10 mouse cellular contexts compared by ENCODE assay signal in genomic region chr6:128121691-128122090, GRCm38 (mm10). TPM values are rescaled to one million over a fixed set of nuclear protein-coding genes. Genes with fewer than 3 reads are reported as not detected.
DNase-seq lines count a peak whose midpoint lies in the region; ATAC-seq and TF ChIP-seq lines count a peak whose summit lies in the region.
"Had no signal": no experiment of that assay in that cellular context is flagged by ENCODE, and none has a peak within 500 bp of the region (broad histone marks: within the 10 kb centered on the region; RNA-seq: fewer than 3 reads in every experiment).

No protein-coding gene starts in this region.

- H3K27ac ChIP-seq in midbrain, postnatal 0 days (ENCODE audit: low read depth, low read length) = 0 out of 2 replicates have a peak overlapping the region, but pooled peaks have one; percentile 13
- H3K27ac ChIP-seq in midbrain, embryonic 14.5 days (replicated peaks; ENCODE audit: low read depth, low read length) = no peak overlapping the region
- H3K27ac ChIP-seq in stomach, embryonic 16.5 days (ENCODE audit: low read length) = peak overlapping the region; percentile 73
- H3K27ac ChIP-seq: midbrain, embryonic 12.5 days had no signal

- no peak overlapping the region for H3K9ac ChIP-seq in midbrain, postnatal 0 days (replicated peaks; ENCODE audit: low read length, poor library complexity, severe bottlenecking)
- H3K9ac ChIP-seq in midbrain, embryonic 14.5 days (replicated peaks; ENCODE audit: low read length) = no peak overlapping the region
- H3K9ac ChIP-seq in stomach, embryonic 16.5 days (ENCODE audit: low read length) = no peak overlapping the region
- H3K9ac ChIP-seq: midbrain, embryonic 12.5 days had no signal

- H3K4me1 ChIP-seq in midbrain, postnatal 0 days (ENCODE audit: insufficient read depth, low read length) = peaks cover under 1% of the 10 kb centered on the region; the same call in 1 of the 2 replicates
- 0 out of 2 replicates have a peak, but pooled peaks cover under 1% of the 10 kb centered on the region for H3K4me1 ChIP-seq in midbrain, embryonic 14.5 days (ENCODE audit: control insufficient read depth, insufficient read depth, low read length)
- H3K4me1 ChIP-seq in stomach, embryonic 16.5 days (ENCODE audit: control insufficient read depth, insufficient read depth, low read length) = peaks cover 28% of the 10 kb centered on the region

- no peaks in the 10 kb centered on the region for H3K27me3 ChIP-seq in midbrain, postnatal 0 days (ENCODE audit: insufficient read depth, low read length)
- no peaks in the 10 kb centered on the region for H3K27me3 ChIP-seq in midbrain, embryonic 14.5 days (ENCODE audit: control insufficient read depth, insufficient read depth, low read length)
- no peaks in the 10 kb centered on the region for H3K27me3 ChIP-seq in stomach, embryonic 16.5 days (ENCODE audit: control insufficient read depth, insufficient read depth, low read length)
- H3K27me3 ChIP-seq: midbrain, embryonic 12.5 days had no signal

- WGBS in midbrain, postnatal 0 days = 85% methylated on average over 5 of the region's 5 CpGs
- WGBS in midbrain, embryonic 14.5 days = 93% methylated on average over 5 of the region's 5 CpGs
- WGBS in stomach, embryonic 16.5 days = 86% methylated on average over 5 of the region's 5 CpGs

- intact Hi-C loops in heart, postnatal 36 days (cut with DNase I) = no loop called here

- H3K36me3 ChIP-seq in midbrain, postnatal 0 days (ENCODE audit: insufficient read depth, low read length) = no peaks in the 10 kb centered on the region
- no peaks in the 10 kb centered on the region for H3K36me3 ChIP-seq in midbrain, embryonic 14.5 days (ENCODE audit: control insufficient read depth, insufficient read depth, low read length)
- no peaks in the 10 kb centered on the region for H3K36me3 ChIP-seq in stomach, embryonic 16.5 days (ENCODE audit: control insufficient read depth, insufficient read depth, low read length)
- H3K36me3 ChIP-seq: midbrain, embryonic 12.5 days had no signal

- no peak for ATAC-seq in midbrain, postnatal 0 days (ENCODE audit: low FRiP score)
- ATAC-seq in midbrain, embryonic 14.5 days (ENCODE audit: low FRiP score, low TSS enrichment) = no peak
- no peak for ATAC-seq in stomach, embryonic 16.5 days (ENCODE audit: insufficient read depth, low FRiP score)
- no peak for ATAC-seq in erythroid progenitor cell, adult 5-6 weeks (replicated peaks; ENCODE audit: low FRiP score, poor library complexity, severe bottlenecking)

- TF ChIP-seq CTCF in midbrain, postnatal 0 days (IDR thresholded peaks at IDR 0.05) = no peak

- no peaks in the 10 kb centered on the region for H3K9me3 ChIP-seq in midbrain, postnatal 0 days (ENCODE audit: low read length)
- no peaks in the 10 kb centered on the region for H3K9me3 ChIP-seq in midbrain, embryonic 14.5 days (ENCODE audit: control insufficient read depth, low read length)
- H3K9me3 ChIP-seq in stomach, embryonic 16.5 days (replicated peaks; ENCODE audit: control insufficient read depth, low read length) = no peaks in the 10 kb centered on the region
- H3K9me3 ChIP-seq: midbrain, embryonic 12.5 days had no signal

- no peak overlapping the region for H3K4me3 ChIP-seq in midbrain, postnatal 0 days (ENCODE audit: low read depth, low read length)
- no peak overlapping the region for H3K4me3 ChIP-seq in midbrain, embryonic 14.5 days (replicated peaks; ENCODE audit: low read depth, low read length)
- H3K4me3 ChIP-seq in stomach, embryonic 16.5 days (replicated peaks; ENCODE audit: low read length) = no peak overlapping the region
- H3K4me3 ChIP-seq: midbrain, embryonic 12.5 days had no signal

- no peak overlapping the region for H3K4me2 ChIP-seq in midbrain, postnatal 0 days (ENCODE audit: low read depth, low read length, poor library complexity, severe bottlenecking)
- H3K4me2 ChIP-seq in midbrain, embryonic 14.5 days (ENCODE audit: low read length) = no peak overlapping the region
- H3K4me2 ChIP-seq in stomach, embryonic 16.5 days (ENCODE audit: low read depth, low read length) = no peak overlapping the region
- H3K4me2 ChIP-seq: midbrain, embryonic 12.5 days had no signal

- peak; percentile 65 for DNase-seq in adrenal gland, postnatal 14 days
- no peak for DNase-seq in adrenal gland, adult 18-20 months (ENCODE audit: low spot score in 2 of 2)
- no peak for DNase-seq in midbrain, postnatal 0 days (ENCODE audit: low spot score)
- no peak for DNase-seq in midbrain, embryonic 14.5 days
- peak; percentile 67 to 68 for DNase-seq in heart, postnatal 36 days
- no peak for DNase-seq in cerebellum, postnatal 36 days
- DNase-seq: B cell, adult 2 months had no signal

RNA-seq across cellular contexts. Expression of gene Tspan9, which starts 21.7 kb away (rescaled TPM):
- total RNA-seq in adrenal gland, postnatal 14 days (2021) = 53.9 and 59.0 TPM in 2 replicates
- total RNA-seq in adrenal gland, adult 18-20 months (2021) = 10 to 100 TPM; 43.7 to 57.9 TPM
- 143 and 160 TPM in 2 replicates for total RNA-seq in midbrain, postnatal 0 days (2014; rRNA removed)
- polyA plus RNA-seq in midbrain, postnatal 0 days (2015; fragmentation: Nextera tagmentation; extraction: Ambion mirVana) = 50.9 and 58.8 TPM in 2 replicates
- 31.1 and 31.3 TPM in 2 replicates for polyA plus RNA-seq in midbrain, embryonic 14.5 days (2014; fragmentation: Nextera tagmentation; extraction: Ambion mirVana)
- total RNA-seq in heart, postnatal 36 days (2021) = 100 to 1,000 TPM in 1 of 2 experiments, 10 to 100 TPM in 1; 80.9 to 113 TPM
- polyA plus RNA-seq in stomach, embryonic 16.5 days (2015; fragmentation: Nextera tagmentation; extraction: Ambion mirVana) = 177 and 178 TPM in 2 replicates
- total RNA-seq in erythroid progenitor cell, adult 5-6 weeks (2015; ENCODE audit: low replicate concordance) = not detected in 2 replicates
- total RNA-seq in erythroid progenitor cell, adult 5-6 weeks (2017; ENCODE audit: low replicate concordance) = 0.39 TPM in 1 of 2 replicates, not detected in the other

Comparison
In these comparisons a context has a peak if more than half of its experiments do, and no peak if none do; other contexts are left out.
1. DNase-seq: peak in adrenal gland, postnatal 14 days (single experiment) and heart, postnatal 36 days (2 of 2); none in adrenal gland, adult 18-20 months (0 of 2), midbrain, postnatal 0 days (single experiment), midbrain, embryonic 14.5 days (single experiment) and cerebellum, postnatal 36 days (0 of 2).
2. RNA of gene Tspan9, which starts 21.7 kb away (total RNA-seq): 143 to 160 TPM in midbrain, postnatal 0 days, 80.9 to 113 TPM in heart, postnatal 36 days, 53.9 to 59.0 TPM in adrenal gland, postnatal 14 days and 43.7 to 57.9 TPM in adrenal gland, adult 18-20 months; 0.39 TPM in erythroid progenitor cell, adult 5-6 weeks; every median in the first group is over 10 times any median in the second.